Mouse (Mus musculus) bone marrow, adult 2 months (tissue): Measurements from ENCODE around the gene Sh3bp5. TPM values are rescaled to one million over a fixed set of nuclear protein-coding genes. Genes with fewer than 3 reads are reported as not detected.
A peak's percentile ranks its signal among the peaks of the same experiment; 100 is the strongest.

Experiments used
- H3K27ac ChIP-seq: fragments of 200-500 bp; 2 replicates; pipeline ENCODE4 v1.5.1; 2012; ENCODE audit warnings: low read depth, mild to moderate bottlenecking, control low read depth, inconsistent platforms, low read length; ENCODE audit not compliant: control insufficient read depth, poor library complexity, insufficient read depth
- H3K4me1 ChIP-seq: fragments of 200-500 bp; 2 replicates; pipeline ENCODE4 v1.6.1; 2011; ENCODE audit warnings: low read length; ENCODE audit not compliant: control insufficient read depth, insufficient read depth
- H3K4me3 ChIP-seq: fragments of 200-500 bp; replicated peaks from 2 replicates; pipeline ENCODE3; 2011; ENCODE audit warnings: mild to moderate bottlenecking, low read depth, low read length, control low read depth; ENCODE audit not compliant: control insufficient read depth
- CTCF ChIP-seq: fragments of 200-500 bp; IDR thresholded peaks from 2 replicates; pipeline ENCODE4 v1.5.1; 2011; ENCODE audit warnings: low read length, control low read depth; ENCODE audit not compliant: control insufficient read depth, insufficient read depth
- POLR2A ChIP-seq: fragments of 200-500 bp; IDR thresholded peaks from 2 replicates; pipeline ENCODE4 v1.6.1; 2011; ENCODE audit warnings: low read depth, mild to moderate bottlenecking, control low read depth, low read length, borderline replicate concordance; ENCODE audit not compliant: control insufficient read depth
- WGBS: fragments of 180-500 bp; shearing (Covaris S2); methylation state at CpG from one replicate; pipeline ENCODE4 v1.1.7; 2018; 5-methylcytosine and 5-hydroxymethylcytosine counted together
- polyA plus RNA-seq: library from polyadenylated mRNA; stranded (reverse); fragments of >200 nt; gene quantifications from 2 replicates; pipeline ENCODE4 v1.2.4, GENCODE M21; 2011; ENCODE audit warnings: low replicate concordance; ENCODE audit not compliant: missing spikeins, insufficient read depth, insufficient read length

The Sh3bp5 gene
- polyA plus RNA-seq, 1 experiment: 24.0 TPM

DNA sequence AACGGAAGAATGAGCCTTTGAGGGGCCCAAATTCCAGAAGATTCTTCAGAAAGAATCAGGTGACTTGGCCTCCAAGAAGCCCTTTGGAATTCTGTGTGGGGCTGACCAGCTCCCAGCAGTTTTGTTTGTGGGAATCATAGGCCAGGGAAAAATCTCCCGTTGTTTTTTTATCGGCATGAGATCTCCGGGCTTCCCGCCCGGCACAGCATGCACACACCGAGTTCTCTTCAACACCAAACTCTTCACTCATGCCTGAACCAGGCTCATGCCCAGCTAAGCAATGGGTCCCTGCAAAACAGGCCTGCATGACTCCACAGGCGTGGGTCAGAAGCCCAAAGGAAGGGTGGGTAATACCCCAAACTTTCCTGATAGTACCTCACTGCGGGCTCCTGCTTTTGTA, 32.3 kb downstream of the Sh3bp5 start:
- peaks cover 19% of the 10 kb centered on the region for H3K4me1 ChIP-seq
- H3K27ac ChIP-seq: no peak overlapping the region
- TF ChIP-seq CTCF: no peak
- TF ChIP-seq POLR2A: no peak
- WGBS: 85% methylated on average over 9 of the region's 9 CpGs
- H3K4me3 ChIP-seq: no peak overlapping the region

DNA sequence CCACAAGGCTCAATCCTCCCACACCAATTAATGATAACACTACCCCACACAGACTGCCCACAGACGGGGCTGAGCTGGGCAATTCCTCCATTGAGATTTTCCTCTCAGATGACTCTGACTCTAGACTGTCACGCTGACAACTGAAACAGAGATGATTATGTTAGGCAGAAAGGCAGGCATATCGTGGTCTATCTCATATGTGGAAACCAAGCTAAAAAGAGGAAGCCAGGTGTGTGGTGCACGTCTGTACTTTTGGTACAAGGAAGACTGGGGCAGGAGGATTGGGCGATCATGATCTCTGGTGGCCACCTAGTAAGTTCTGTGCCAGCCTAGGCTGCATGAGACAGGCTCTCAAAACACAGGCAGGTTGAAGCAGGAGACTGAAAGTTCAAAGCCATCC, 33.2 kb downstream of the Sh3bp5 start:
- no peak overlapping the region for H3K4me3 ChIP-seq
- peak overlapping the region; percentile 81 for H3K27ac ChIP-seq
- peaks cover 14% of the 10 kb centered on the region for H3K4me1 ChIP-seq
- WGBS: 22% methylated on average over 5 of the region's 5 CpGs
- no peak for TF ChIP-seq CTCF

DNA sequence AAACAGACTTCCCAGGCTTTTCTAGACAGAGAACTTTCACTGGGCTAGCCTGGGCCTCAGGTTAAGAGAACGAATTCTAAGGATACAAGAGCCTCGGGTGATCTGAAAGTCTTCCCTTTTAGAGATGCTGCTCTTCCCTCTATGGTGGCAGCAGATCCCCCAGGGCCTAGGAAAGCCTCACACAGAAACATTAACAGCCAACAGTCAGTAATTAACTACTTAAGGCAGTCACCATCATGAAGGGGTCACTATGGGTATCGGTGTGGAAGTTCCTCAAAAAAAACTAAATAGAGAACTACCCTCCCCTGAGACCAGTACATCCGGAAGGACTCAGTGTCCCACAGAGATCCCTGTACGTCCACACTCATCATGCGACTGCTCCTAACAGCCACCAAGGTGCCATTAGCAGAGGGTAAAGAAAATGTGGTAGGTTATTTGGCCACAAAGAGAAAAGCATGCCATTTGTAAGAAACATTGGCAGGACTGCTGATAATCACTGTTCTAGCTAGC, 33.9 kb downstream of the Sh3bp5 start:
- peaks cover 8% of the 10 kb centered on the region; the same call in 1 of the 2 replicates for H3K4me1 ChIP-seq
- peak overlapping the region; percentile 81 for H3K27ac ChIP-seq
- TF ChIP-seq CTCF: no peak
- TF ChIP-seq POLR2A: no peak
- no peak overlapping the region for H3K4me3 ChIP-seq
- WGBS: 40% methylated on average over 6 of the region's 6 CpGs

DNA sequence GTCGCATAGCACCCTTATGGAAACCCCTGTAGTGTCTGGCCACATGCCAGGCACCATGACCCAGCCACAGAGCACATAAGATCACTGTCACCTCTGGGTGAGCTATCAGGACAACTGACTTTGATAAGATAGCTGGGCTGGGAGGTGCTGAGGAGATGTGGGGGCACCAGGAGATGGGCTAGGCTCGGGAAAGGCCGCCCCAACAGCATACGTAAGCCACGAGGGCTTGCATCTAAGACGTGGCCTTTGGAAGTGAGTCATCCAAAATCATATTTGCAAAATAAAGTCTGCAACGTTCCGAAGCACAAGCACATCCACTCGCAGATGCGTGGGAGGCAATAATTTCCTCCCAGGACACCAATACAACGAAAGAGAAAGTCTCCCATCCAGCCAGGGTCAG, 35.0 kb downstream of the Sh3bp5 start:
- TF ChIP-seq POLR2A (no peak), CTCF (no peak)
- Histone ChIP-seq H3K4me3 (no peak overlapping the region), H3K27ac (no peak overlapping the region), H3K4me1 (peaks cover 8% of the 10 kb centered on the region; the same call in 1 of the 2 replicates)
- 68% methylated on average over 11 of the region's 11 CpGs for WGBS

DNA sequence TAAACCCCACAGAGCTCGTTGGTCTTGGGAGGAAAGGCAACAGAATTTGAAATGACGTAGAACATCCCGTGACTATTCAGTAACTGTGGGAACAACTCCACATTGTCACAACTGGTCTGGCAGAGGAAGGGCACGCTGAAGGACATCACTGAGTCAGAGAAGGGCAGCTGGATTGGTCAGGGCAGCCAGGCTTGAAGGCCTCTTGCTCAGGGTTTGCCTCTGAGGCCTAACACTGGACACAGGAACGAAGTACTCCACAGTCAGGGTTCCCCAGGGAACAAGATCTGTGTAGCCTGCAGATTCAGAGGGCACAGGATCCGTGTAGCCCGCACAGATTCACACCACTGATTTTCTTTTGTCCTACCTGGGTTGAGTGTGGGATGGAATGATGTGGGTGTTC, 35.6 kb downstream of the Sh3bp5 start:
- TF ChIP-seq CTCF: no peak
- WGBS: 88% methylated on average over 7 of the region's 7 CpGs
- peaks cover 7% of the 10 kb centered on the region; the same call in 1 of the 2 replicates for H3K4me1 ChIP-seq
- no peak overlapping the region for H3K4me3 ChIP-seq
- no peak overlapping the region for H3K27ac ChIP-seq

DNA sequence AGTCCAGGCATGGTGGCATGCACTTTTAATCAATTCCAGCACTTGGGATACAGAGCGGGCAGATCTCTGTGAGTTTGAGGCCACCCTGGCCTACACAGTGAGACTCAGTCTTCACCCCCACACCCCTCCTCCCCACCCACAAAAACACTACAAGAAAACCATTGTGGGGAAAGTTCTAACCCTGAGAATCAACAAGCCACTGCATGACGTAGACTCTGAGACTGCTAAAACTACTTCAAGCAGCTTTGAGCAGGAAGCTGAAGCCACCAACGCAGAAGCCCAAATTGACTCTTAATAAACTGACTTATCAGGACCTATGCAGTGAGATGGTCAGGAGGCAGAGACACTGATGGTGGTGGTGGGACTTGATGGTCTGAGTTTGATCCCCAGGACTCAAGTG, 36.6 kb downstream of the Sh3bp5 start:
- Histone ChIP-seq H3K4me3 (no peak overlapping the region), H3K27ac (no peak overlapping the region), H3K4me1 (peaks cover 7% of the 10 kb centered on the region; the same call in 1 of the 2 replicates)
- WGBS: 62% methylated on average over 3 of the region's 3 CpGs
- no peak for TF ChIP-seq CTCF
- TF ChIP-seq POLR2A: no peak

DNA sequence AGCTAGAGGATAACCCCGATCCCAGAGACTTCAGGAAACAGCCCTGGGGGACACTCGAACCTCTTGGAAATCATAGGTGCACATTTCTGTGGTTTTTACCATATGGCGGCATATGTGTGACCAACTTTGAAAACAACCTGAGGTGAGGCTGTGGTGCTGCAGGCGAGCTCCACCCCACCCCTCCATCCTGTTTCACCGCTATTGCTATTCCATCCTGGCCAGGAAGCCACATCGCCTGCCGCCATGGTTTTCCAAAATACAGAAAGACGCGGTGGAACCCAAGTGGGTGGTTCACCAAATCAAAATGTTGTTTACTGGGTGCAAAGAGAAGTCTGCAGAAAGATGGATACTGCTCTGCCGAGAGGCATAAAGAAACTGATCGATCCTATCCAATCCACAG, 37.1 kb downstream of the Sh3bp5 start:
- Histone ChIP-seq H3K27ac (no peak overlapping the region), H3K4me1 (peaks cover 10% of the 10 kb centered on the region; the same call in 1 of the 2 replicates), H3K4me3 (no peak overlapping the region)
- TF ChIP-seq CTCF (no peak), POLR2A (no peak)
- 80% methylated on average over 11 of the region's 11 CpGs for WGBS

DNA sequence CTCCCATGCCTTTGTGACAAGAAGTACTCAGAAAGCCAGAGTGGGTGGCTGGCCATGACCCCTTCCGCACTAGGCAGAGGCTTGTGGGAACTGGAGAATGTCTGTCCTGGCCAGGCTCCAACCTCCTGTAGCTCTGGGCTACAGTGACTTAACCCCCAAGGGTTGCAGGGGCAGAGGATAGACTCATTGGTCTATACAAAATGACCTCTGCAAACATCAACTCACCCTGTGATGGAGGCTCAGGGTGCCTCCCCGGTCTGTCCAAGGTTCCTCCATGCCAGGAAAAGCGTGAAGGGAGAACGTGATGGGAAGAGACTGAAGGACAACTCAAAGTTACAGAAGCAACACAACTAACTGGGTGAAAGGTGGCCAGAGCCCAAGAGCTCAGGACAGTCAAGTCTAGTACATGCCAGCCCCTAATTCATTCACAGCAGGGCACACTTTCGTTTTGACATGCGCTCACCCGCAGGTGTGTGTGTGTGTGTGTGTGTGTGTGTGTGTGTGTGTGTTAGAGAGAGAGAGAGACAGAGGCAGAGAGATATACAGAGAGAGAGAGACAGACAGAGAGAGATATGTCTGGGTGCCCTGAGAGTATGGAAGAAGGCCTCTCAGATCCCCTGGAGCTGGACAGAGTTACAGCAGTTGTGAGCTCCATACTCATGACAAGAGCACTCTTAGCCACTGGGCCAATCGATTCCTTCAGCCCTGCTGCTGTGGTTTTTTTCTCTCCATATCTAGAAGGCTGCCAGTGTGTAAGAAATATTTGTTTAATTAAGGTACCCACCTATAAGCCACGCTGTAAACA, 37.9 kb downstream of the Sh3bp5 start:
- Histone ChIP-seq H3K4me1 (peaks cover 12% of the 10 kb centered on the region), H3K4me3 (no peak overlapping the region), H3K27ac (no peak overlapping the region)
- no peak for TF ChIP-seq CTCF
- no peak for TF ChIP-seq POLR2A
- WGBS: 79% methylated on average over 9 of the region's 9 CpGs

DNA sequence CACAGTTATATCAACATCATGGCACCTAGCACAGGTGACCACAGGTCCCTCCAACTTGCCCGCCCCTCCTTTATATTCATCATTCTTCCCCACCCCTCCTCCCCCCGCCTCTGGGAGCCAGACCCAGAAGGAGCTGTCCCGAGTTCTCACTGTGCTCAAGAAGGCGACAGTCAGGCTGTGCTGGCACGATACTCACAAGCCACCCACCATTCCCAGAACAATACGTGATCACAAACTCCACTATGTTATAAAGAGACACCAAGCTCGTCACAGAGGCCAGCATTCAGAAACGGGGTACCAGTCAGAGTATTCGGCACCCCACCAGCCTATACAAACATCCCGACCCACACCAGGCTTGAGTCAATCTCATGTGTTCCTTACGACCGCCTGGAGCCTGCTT, 38.5 kb downstream of the Sh3bp5 start:
- no peak overlapping the region for H3K27ac ChIP-seq
- no peak overlapping the region for H3K4me3 ChIP-seq
- 80% methylated on average over 12 of the region's 12 CpGs for WGBS
- no peak for TF ChIP-seq CTCF
- no peak for TF ChIP-seq POLR2A
- peaks cover 14% of the 10 kb centered on the region for H3K4me1 ChIP-seq
